Mouse (Mus musculus): ENCODE results near the gene Blzf1. TPM values are rescaled to one million over a fixed set of nuclear protein-coding genes. Genes with fewer than 3 reads are reported as not detected.
A peak's percentile ranks its signal among the peaks of the same experiment; 100 is the strongest.

The Blzf1 gene
- polyA plus RNA-seq (2016; fragmentation: Nextera tagmentation; extraction: Ambion mirVana), result 26.0 and 27.2 TPM in 2 replicates

DNA sequence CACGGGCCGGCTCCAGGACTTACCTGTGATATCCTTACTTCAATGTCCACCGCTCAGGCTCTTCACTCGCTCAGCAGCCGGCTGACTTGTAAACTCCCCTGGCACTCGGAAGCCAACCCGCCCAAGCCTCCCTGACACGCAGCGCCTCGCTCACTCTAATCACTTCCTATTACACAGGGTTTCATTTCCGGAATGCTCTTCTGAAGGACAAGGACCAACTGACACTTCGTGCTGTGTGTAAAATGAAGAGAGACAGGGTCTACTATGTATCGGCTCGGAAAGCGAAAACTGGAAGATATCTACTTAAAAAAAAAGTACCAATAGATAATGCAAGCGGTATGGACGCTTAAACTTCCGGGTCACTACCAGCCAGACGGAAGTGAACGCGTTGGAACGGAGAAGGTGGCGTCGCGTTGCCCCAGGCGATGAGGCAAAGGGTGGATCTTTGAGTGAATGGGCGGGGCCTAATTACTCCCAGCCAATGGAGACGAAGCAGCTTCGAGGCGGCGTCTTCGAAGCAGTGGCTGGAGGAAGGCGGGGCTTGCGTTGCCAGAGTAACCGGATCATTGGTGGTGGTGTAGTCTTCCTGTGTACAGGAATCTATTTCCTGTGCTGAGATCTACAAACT lies at the start of gene Blzf1:
Blzf1 (minus strand) TSS at position 366 of the 628 bp plus-strand sequence.
- peak within 1 kb of the TSS; percentile 82 for H3K27ac ChIP-seq (replicated peaks)
- H3K9me3 ChIP-seq (replicated peaks), result no peaks in the 10 kb centered on the region
- DNase-seq (ENCODE audit: low spot score), result peak; percentile 98
- H3K36me3 ChIP-seq, result peaks cover 20% of the 10 kb centered on the region
- H3K4me3 ChIP-seq, result peak within 1 kb of the TSS; percentile 83
- peaks cover 17% of the 10 kb centered on the region for H3K4me1 ChIP-seq
- no peaks in the 10 kb centered on the region for H3K27me3 ChIP-seq (ENCODE audit: low read depth, poor library complexity, severe bottlenecking)
- 0% methylated on average over 35 of the region's 35 CpGs for WGBS

DNA sequence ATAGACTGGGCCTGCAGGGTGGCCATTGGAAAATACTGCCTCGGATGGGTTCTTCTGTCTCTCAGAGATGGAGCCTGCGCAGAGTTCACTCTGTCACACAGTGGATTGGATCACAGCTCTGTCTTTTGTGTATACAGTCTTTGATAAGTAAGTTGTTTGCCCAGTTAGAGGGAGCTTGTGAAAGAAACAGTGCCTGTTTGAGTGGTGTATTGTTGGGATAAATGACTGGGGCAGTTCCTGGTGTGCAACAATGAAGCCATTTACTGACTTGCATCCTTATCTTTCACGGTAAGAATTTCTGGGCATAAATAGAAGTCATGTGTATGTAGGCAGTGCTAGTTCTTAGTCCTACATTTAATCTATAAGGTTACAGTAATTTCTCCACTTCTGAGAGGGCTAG lies 46.2 kb upstream of the Blzf1 start:
- 70% methylated on average over 3 of the region's 3 CpGs for WGBS
- Histone ChIP-seq H3K27ac (replicated peaks) (no peak overlapping the region), H3K4me3 (no peak overlapping the region), H3K36me3 (peaks cover 23% of the 10 kb centered on the region), H3K4me1 (no peaks in the 10 kb centered on the region), H3K9me3 (replicated peaks) (no peaks in the 10 kb centered on the region), H3K27me3 (ENCODE audit: low read depth, poor library complexity, severe bottlenecking) (no peaks in the 10 kb centered on the region)
- no peak for DNase-seq (ENCODE audit: low spot score)

DNA sequence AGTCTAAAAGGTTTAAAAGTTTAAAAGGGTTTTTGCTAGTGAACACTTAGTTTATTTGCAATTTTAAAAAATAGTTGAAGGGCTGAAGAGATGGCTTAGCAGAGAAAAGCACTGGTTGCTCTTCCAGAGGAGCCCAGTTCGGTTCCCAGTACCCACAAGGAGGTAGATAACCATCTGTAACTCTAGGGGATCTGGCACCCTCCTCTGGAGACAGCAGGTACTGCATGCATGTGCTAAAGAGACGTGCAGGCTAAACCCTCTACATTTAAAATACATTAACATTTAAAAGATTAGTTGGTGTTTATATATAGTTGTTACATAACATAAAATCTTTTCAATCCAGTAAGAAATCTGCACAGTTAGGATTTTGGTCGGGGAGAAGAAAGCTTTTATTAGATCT lies 34.9 kb upstream of the Blzf1 start:
- WGBS, result 87% methylated on average over 3 of the region's 3 CpGs
- Histone ChIP-seq H3K4me1 (no peaks in the 10 kb centered on the region), H3K36me3 (peaks cover 49% of the 10 kb centered on the region), H3K9me3 (replicated peaks) (no peaks in the 10 kb centered on the region), H3K4me3 (no peak overlapping the region), H3K27me3 (ENCODE audit: low read depth, poor library complexity, severe bottlenecking) (no peaks in the 10 kb centered on the region), H3K27ac (replicated peaks) (no peak overlapping the region)
- DNase-seq (ENCODE audit: low spot score), result no peak

DNA sequence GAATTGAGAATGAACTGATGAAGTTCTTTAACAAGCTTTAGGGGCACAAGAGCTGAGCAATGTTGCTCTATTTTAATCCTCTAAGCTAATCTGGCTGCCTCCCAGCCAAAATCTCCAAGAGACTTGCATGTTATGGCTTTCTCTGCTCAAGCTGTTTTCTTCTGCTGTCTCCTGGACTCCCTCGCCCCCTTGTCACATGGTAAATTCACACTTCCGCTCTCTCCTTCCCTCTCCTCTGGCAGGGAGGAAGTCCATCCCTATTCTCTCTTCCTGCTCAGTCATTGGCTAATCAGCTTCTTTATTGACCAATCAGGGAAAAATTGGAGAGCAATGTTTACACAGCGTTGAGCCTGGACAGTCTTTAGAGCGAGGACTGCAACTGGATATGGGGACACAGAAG lies 28.6 kb upstream of the Blzf1 start:
- Histone ChIP-seq H3K9me3 (replicated peaks) (no peaks in the 10 kb centered on the region), H3K27me3 (ENCODE audit: low read depth, poor library complexity, severe bottlenecking) (no peaks in the 10 kb centered on the region), H3K4me1 (no peaks in the 10 kb centered on the region), H3K4me3 (no peak overlapping the region), H3K27ac (replicated peaks) (no peak overlapping the region), H3K36me3 (peaks cover 37% of the 10 kb centered on the region)
- WGBS, result 94% methylated on average over 4 of the region's 4 CpGs
- DNase-seq (ENCODE audit: low spot score), result no peak

DNA sequence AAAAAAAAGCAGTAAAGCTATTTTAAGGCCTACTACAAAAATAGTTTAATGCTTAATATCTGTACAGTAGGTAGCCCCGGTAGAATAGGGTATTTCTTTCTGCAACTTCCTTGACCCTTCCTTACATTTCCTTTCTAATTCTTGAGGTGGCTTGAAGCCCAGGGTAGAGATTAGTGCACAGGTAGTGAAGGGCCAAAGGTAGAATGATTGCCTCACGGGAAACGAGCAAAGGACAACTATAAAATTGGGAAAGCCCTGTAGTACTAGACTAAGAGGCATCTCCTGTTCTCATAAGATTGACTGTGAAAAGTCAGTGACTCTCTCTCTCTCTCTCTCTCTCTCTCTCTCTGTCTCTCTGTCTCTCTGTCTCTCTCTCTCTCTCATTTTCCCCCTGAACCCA lies 28.1 kb upstream of the Blzf1 start:
- Histone ChIP-seq H3K27me3 (ENCODE audit: low read depth, poor library complexity, severe bottlenecking) (no peaks in the 10 kb centered on the region), H3K27ac (replicated peaks) (no peak overlapping the region), H3K4me3 (no peak overlapping the region), H3K4me1 (no peaks in the 10 kb centered on the region), H3K9me3 (replicated peaks) (no peaks in the 10 kb centered on the region), H3K36me3 (peaks cover 37% of the 10 kb centered on the region)
- 90% methylated on average over 3 of the region's 3 CpGs for WGBS
- DNase-seq (ENCODE audit: low spot score), result no peak

DNA sequence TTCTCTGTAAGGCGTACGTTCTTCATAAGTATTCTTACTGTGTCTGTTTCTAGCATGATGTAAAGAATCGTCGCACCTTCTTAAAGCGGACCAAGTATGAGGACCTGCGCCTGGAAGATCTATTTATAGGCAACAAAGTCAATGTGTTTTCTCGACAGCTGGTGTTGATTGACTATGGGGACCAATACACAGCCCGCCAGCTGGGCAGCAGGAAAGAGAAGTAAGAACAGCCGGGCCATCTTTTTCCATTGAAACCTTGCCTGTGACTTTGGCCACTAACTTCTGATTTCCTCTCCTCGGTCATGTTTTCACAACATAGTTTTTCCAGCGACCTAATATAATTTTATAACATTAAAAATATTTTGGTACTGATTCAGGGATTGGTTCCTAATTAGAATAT lies 25.3 kb upstream of the Blzf1 start:
- H3K27ac ChIP-seq (replicated peaks), result no peak overlapping the region
- H3K4me1 ChIP-seq, result no peaks in the 10 kb centered on the region
- H3K9me3 ChIP-seq (replicated peaks), result no peaks in the 10 kb centered on the region
- no peaks in the 10 kb centered on the region for H3K27me3 ChIP-seq (ENCODE audit: low read depth, poor library complexity, severe bottlenecking)
- peaks cover 50% of the 10 kb centered on the region for H3K36me3 ChIP-seq
- no peak overlapping the region for H3K4me3 ChIP-seq
- 86% methylated on average over 11 of the region's 11 CpGs for WGBS
- no peak for DNase-seq (ENCODE audit: low spot score)

DNA sequence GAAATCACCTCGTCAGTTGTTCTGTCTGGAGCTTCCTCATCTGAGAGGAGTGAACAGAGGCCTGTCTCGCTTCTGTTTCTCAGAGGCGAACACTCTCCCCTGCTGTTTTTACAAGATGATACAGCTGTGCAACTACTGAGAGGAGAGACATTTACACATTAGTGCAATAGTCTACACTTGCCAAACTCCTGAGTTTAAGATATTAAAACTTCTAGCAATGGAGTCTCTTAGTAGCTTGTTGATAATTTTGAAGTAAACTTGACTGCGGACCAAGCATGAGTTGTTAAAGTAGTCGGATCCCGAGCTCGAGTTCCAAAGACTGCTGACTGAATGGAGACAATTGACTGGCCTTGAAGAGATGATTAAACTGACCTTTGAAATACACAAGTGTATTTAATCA lies 20.5 kb upstream of the Blzf1 start:
- Histone ChIP-seq H3K4me3 (no peak overlapping the region), H3K27me3 (ENCODE audit: low read depth, poor library complexity, severe bottlenecking) (no peaks in the 10 kb centered on the region), H3K4me1 (no peaks in the 10 kb centered on the region), H3K27ac (replicated peaks) (no peak overlapping the region), H3K36me3 (peaks cover 28% of the 10 kb centered on the region), H3K9me3 (replicated peaks) (no peaks in the 10 kb centered on the region)
- WGBS, result 85% methylated on average over 7 of the region's 7 CpGs
- no peak for DNase-seq (ENCODE audit: low spot score)

DNA sequence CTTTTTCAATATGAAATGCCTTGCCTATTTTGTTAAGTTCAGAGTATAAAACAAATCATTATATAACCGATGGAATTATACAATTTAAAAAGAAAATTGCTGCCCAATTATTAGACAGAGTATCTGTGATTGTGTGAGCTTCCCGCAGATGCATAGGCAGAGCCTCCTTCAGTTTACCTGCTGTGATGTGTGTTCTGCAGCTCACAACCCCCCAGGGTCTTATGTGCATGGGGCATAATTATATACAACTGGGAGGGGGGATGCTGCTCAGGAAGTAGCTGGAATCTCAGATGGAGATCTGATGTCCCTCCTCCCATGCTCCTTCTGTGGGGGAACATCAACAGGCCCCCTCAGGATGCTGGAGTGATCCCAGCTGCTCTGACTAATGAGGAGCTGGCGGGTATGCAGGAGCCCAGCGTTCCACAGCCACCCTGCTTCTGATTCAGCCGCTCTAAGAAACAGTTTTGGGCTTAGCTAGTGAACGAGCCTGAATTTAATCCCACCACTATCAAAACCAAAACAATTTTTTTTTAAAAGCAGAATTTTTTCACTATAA lies 19.4 kb upstream of the Blzf1 start:
- 75% methylated on average over 6 of the region's 6 CpGs for WGBS
- Histone ChIP-seq H3K27ac (replicated peaks) (no peak overlapping the region), H3K36me3 (peaks cover 28% of the 10 kb centered on the region), H3K27me3 (ENCODE audit: low read depth, poor library complexity, severe bottlenecking) (no peaks in the 10 kb centered on the region), H3K4me3 (no peak overlapping the region), H3K4me1 (0 out of 2 replicates have a peak, but pooled peaks cover 4% of the 10 kb centered on the region), H3K9me3 (replicated peaks) (no peaks in the 10 kb centered on the region)
- DNase-seq (ENCODE audit: low spot score), result no peak

DNA sequence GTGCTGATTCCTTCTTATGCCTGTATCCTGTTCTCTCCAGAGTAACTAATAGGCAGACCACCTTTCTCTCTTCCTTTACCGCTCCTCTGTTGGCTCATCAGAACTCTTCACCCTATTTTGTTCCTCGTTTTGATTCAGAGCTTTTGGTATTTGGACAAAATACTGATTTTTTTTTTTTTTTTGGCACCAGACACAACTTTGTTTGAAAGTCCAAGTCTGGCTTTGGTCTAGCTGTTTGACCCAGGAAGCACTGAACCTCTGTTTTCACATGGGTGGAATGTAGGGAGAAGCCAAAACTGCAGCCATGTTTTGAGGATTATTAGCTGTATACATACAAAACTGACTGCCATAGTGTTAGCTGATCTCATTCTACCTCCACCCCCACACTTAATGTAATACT lies 17.6 kb upstream of the Blzf1 start:
- Histone ChIP-seq H3K4me3 (no peak overlapping the region), H3K27ac (replicated peaks) (no peak overlapping the region), H3K36me3 (peaks cover 17% of the 10 kb centered on the region), H3K4me1 (peaks cover 12% of the 10 kb centered on the region; the same call in 1 of the 2 replicates), H3K27me3 (ENCODE audit: low read depth, poor library complexity, severe bottlenecking) (no peaks in the 10 kb centered on the region), H3K9me3 (replicated peaks) (no peaks in the 10 kb centered on the region)
- DNase-seq (ENCODE audit: low spot score), result no peak
- 84% methylated on average over 2 of the region's 2 CpGs for WGBS

DNA sequence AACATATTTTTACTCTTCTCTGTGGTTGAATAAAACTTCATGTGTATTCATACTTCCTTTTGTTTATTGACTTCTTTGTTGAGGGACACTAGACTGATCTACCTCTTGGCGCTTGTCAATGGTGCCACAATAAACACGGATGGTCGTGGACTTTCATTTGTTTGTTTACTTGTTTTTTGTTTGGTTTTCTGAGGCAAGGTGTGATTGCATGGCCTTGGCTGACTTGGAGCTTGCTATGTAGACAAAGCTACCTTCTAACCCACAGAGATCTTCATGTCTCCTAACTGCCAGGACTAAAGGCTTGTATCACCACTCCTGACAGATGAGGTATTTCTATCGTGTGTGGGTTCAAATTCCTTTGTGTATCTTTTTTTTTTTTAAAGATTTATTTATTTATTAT lies 16.9 kb upstream of the Blzf1 start:
- Histone ChIP-seq H3K9me3 (replicated peaks) (no peaks in the 10 kb centered on the region), H3K27ac (replicated peaks) (no peak overlapping the region), H3K27me3 (ENCODE audit: low read depth, poor library complexity, severe bottlenecking) (no peaks in the 10 kb centered on the region), H3K4me1 (peaks cover 12% of the 10 kb centered on the region; the same call in 1 of the 2 replicates), H3K36me3 (peaks cover 11% of the 10 kb centered on the region), H3K4me3 (no peak overlapping the region)
- WGBS, result 88% methylated on average over 4 of the region's 4 CpGs
- DNase-seq (ENCODE audit: low spot score), result no peak

DNA sequence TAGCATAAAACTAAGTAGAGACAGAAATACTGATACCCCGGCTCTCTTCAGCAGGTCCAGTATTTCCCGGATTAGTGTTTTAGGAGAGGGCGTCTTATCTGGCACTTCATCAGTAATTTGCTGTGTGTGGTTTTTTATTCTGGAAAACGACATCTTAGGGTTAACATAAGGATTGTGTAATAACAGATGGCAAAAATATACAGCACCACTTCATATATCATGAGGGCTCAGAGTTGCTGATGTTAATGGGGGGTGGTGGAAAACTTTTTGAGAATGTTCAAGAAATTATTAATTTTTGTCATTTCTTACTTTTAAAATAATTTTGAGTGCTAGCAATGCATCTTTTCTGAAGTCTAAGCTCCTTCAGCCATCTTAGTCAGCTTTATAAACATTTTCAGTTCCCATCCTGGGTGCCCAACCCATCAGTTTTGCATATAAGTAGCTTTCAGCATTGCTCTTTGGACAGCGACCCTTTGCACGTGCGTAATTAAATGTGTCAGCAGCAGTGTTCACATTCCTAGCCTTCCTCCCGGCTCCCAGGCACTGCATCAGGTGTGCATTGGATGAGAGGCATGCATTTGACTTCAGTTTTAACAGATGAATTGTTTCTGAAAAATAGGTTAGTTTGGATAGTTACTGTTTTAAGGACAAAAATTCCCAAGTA lies 15.8 kb upstream of the Blzf1 start:
- WGBS, result 88% methylated on average over 8 of the region's 8 CpGs
- no peak overlapping the region for H3K27ac ChIP-seq (replicated peaks)
- DNase-seq (ENCODE audit: low spot score), result no peak

DNA sequence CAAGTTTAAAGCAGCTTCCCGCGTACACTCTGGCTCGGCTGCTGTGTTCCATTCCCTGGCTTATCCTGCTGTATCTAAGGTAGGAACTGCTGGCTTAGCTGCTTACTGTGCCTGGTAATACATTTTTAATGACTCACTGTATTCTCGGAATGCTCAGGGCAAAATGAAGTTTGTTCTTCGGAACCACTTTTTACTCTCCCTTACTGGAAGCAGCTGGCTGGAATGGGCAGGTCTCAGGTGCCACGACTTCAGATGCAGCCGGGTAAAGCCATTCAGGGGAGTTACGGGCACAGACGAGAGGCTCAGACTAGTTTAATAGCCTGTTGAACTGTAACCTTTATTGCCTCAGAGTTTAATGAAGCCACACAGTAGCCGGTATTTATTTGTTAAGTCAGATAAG lies 14.1 kb upstream of the Blzf1 start:
- peaks cover 6% of the 10 kb centered on the region; the same call in 1 of the 2 replicates for H3K36me3 ChIP-seq
- DNase-seq (ENCODE audit: low spot score), result no peak
- no peaks in the 10 kb centered on the region for H3K27me3 ChIP-seq (ENCODE audit: low read depth, poor library complexity, severe bottlenecking)
- peaks cover 12% of the 10 kb centered on the region; the same call in 1 of the 2 replicates for H3K4me1 ChIP-seq
- H3K27ac ChIP-seq (replicated peaks), result no peak overlapping the region; the same call in 1 of the 2 replicates
- WGBS, result 87% methylated on average over 10 of the region's 10 CpGs
- H3K4me3 ChIP-seq, result no peak overlapping the region
- H3K9me3 ChIP-seq (replicated peaks), result no peaks in the 10 kb centered on the region

More for the DNA sequence above, 15.8 kb upstream of the Blzf1 start:
- H3K36me3 ChIP-seq, result peaks cover 7% of the 10 kb centered on the region
- H3K4me1 ChIP-seq, result peaks cover 12% of the 10 kb centered on the region; the same call in 1 of the 2 replicates
- H3K27me3 ChIP-seq (ENCODE audit: low read depth, poor library complexity, severe bottlenecking), result no peaks in the 10 kb centered on the region
- H3K9me3 ChIP-seq (replicated peaks), result no peaks in the 10 kb centered on the region
- no peak overlapping the region for H3K4me3 ChIP-seq

DNA sequence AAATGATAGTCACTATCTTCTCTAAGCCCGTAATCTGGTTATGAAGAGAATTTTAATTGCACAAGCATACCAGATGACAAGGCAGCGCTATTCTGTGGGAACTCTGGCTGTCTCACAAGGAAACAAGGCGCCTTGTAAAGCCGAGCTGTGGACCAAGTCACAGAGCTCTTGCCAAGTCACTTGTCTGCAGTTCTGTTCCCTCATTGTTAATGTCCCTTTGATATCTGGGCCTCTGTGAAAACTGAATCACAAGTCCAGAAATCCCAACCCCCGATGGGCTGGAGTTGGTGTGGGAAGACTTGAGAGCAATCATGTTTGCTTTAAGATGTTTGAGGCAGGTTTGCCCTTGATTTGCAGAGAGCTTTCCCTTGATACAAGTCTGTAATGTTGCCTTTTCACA lies 13.4 kb upstream of the Blzf1 start:
- WGBS, result 82% methylated on average over 5 of the region's 5 CpGs
- Histone ChIP-seq H3K27ac (replicated peaks) (no peak overlapping the region), H3K4me3 (no peak overlapping the region), H3K36me3 (peaks cover 6% of the 10 kb centered on the region; the same call in 1 of the 2 replicates), H3K4me1 (peaks cover 12% of the 10 kb centered on the region; the same call in 1 of the 2 replicates), H3K9me3 (replicated peaks) (no peaks in the 10 kb centered on the region), H3K27me3 (ENCODE audit: low read depth, poor library complexity, severe bottlenecking) (no peaks in the 10 kb centered on the region)
- no peak for DNase-seq (ENCODE audit: low spot score)
